Mouse (Mus musculus) cerebellum, adult 18-20 months (tissue): ENCODE measurements around the gene Cpsf4l.
"Not testable (repeated sequence)": the region's sequence is repeated elsewhere in the genome, so short reads cannot be mapped to it uniquely, and the experiment has no call there.

Source experiments
- DNase-seq, 2 experiments: peaks; one replicate each; pipeline ENCODE4 v3.0.0; 2021

The Cpsf4l gene

GRCm38 (mm10) chr11:113661835-113662351 is 47.9 kb downstream of the Cpsf4l start:
- no peak for DNase-seq

GRCm38 (mm10) chr11:113660940-113661339 is 48.9 kb downstream of the Cpsf4l start:
- DNase-seq: peak; percentile 39 to 45

DNA sequence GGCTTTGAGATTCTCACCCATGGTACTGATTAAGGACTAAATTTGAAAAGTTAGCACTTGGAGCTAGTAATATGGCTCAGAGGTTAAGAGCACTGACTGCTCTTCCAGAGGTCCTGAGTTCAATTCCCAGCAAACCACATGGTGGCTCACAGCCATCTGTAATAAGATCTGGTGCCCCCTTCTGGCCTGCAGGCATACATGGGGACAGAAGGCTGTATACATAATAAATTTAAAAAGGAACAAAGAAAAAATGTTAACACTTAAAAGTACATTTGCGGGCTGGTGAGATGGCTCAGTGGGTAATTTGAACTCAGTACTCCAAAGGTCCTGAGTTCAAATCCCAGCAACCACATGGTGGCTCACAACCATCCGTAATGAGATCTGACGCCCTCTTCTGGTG is 49.6 kb downstream of the Cpsf4l start:
- not testable (repeated sequence) for DNase-seq

DNA sequence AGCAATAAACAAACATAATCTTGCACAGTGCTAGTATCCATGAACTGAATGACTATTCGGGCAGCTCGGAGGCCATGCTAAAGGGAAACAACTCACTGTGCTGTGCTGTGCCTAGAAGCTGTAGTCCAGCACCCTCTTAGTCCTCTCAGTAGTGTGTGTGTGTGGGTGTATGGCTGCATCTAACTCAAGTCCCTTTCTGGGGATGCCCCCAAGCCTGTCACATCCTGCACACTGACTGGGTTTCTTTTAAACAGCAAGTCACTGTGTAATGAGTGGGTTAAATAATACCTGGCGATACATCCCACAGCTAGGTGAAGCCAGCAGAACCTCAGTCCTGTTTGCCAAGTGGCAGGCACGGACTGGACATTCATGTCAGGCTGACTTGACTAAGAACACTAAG is 51.1 kb downstream of the Cpsf4l start:
- no peak for DNase-seq

DNA sequence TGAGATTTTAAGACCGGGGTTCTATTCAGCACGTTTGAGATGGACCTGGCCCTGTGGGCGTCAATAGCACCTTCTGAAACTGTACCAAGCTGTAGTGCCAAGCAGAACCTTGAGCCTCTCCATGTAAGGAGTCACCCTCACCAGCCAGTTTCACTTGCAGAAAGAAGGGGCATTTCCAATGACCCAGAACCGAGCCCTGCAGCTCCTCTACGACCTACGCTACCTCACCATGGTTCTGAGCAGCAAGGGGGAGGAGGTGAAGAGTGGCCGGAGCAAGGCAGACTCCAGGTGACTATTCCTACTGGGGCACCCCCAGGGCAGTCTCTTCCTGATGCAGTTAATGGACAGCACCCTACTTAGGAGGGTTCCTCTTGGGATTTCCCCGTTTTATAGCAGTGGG is 51.5 kb downstream of the Cpsf4l start:
- DNase-seq: no peak

GRCm38 (mm10) chr11:113657221-113657620 is 52.6 kb downstream of the Cpsf4l start:
- DNase-seq: peak in 1 of 2 experiments; percentile 45

GRCm38 (mm10) chr11:113656511-113656932 is 53.3 kb downstream of the Cpsf4l start:
- DNase-seq: peak; percentile 91 to 97

GRCm38 (mm10) chr11:113654561-113655270 is 55.1 kb downstream of the Cpsf4l start:
- peak in 1 of 2 experiments; percentile 20 for DNase-seq

DNA sequence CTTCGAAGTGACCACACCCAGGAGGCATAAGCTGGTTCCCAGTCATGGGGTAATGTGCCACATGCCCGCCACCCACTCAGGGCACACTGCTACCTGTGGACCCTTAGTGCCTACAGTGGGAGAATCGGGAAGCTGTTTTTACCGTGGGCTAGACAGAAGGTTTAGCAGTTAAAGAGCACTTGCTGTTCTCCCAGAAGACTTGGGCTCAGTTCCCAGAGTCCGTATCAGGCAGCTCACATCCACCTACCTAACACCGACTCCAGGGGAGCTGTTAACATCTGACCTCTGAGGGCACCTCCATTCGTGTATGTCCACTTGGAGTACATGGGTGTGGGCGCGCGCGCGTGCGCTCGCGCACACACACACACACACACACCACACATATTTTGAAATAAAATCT is 55.7 kb downstream of the Cpsf4l start:
- DNase-seq: peak in 1 of 2 experiments; percentile 26

GRCm38 (mm10) chr11:113652516-113652915 is 57.3 kb downstream of the Cpsf4l start:
- no peak for DNase-seq

DNA sequence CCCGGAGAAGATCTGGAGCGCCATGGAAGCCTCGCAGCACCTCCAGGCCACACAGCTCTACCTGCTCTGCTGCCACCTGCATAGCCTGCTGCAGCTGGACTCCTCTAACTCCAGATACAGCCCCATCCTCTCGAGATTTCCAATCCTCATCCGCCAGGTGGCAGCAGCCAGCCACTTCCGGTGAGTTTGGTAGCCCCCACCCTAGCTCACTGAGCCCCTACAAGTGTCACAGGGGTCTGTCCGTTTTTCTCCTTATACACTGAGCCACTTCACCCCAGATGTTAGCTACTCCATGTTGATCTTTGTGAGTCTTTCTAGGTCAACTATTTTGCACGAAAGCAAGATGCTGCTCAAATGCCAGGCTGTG is 57.9 kb downstream of the Cpsf4l start:
- peak; percentile 61 to 63 for DNase-seq

DNA sequence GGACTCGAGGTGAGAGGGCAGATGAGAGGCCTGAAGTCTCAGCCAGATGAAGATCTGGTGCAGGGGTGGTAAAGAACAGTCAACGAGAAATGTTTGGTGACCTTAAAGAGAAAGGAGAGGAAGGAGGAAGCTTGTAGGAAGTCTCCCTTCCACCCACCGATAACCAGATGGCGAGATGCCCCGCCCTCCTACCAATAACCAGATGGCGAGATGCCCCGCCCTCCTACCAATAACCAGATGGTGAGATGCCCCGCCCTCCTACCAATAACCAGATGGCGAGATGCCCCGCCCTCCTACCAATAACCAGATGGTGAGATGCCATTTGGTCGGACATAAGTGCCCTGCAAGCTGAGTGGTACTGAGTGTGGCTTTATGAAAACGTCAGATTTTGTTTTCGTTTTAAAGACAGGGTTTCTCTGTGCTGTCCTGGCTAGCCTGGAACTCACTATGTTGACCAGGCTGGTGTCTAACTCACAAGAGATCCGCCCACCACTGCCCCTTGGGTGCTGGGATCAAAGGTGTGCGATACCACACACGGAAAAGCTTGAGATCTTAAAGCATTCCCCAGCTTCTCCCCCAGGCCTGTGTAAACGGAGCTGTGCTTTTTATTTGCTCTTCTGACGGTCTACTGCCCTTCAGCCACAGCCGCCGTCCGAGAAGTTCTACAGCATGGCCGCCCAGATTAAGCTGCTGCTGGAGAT is 58.5 kb downstream of the Cpsf4l start:
- DNase-seq: peak; percentile 61 to 65

DNA sequence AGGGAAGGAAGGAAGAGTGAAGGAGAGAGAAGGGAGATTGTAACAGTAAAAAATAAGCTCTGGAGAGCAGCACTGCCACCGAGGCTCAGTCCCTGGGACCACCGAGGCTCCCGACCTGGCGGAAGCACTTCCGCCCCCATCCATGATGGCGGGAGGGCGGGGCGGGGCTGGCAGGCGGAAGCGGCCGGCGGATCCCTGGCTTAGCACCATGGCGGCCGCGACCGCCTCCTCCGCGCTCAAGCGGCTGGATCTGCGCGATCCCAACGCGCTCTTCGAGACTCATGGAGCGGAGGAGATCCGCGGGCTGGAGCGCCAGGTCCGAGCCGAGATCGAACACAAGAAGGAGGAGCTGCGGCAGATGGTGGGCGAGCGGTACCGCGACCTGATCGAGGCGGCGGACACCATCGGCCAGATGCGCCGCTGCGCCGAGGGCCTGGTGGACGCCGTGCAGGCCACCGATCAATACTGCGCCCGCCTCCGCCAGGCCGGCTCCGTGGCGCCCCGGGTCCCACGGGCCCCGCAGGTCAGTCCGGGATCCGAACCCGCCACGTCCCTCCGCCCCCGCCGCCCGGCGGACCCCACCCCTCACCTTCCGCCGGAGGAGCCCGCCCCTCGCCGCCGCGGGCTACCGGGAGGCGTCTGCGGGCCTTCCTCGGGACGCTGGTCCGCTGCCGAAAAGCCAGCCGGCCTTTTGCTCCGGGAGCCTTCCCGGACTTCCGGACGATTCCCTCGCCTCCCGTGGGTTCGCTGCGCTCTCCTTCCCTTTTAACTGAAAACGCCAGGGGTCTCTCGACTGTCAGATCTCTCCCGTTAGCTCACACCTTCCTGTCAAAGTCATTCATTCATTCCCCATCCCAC is 60.2 kb downstream of the Cpsf4l start, which contains the start of gene Slc39a11:
Gene Slc39a11, minus strand, starts transcription at position 727 of the 858 bp plus-strand sequence.
- peak; percentile 62 to 79 for DNase-seq

GRCm38 (mm10) chr11:113648690-113649352 is 61.0 kb downstream of the Cpsf4l start, which contains the start of gene Cog1:
TSS of gene Cog1 (plus strand) at chr11:113649169.
- DNase-seq: no peak
